Mouse (Mus musculus) testis, adult 2 months (tissue): ENCODE measurements around the gene Olfml2a.

Experiments used
- CTCF ChIP-seq: fragments of 200-500 bp; IDR thresholded peaks from 2 replicates; pipeline ENCODE4 v1.5.1; 2012; ENCODE audit warnings: low read depth, mild to moderate bottlenecking, inconsistent platforms, low read length, moderate library complexity; ENCODE audit not compliant: control insufficient read depth, insufficient read depth, insufficient replicate concordance
- POLR2A ChIP-seq: fragments of 200-500 bp; IDR thresholded peaks from 2 replicates; pipeline ENCODE4 v1.6.1; 2012; ENCODE audit warnings: low read depth, mild to moderate bottlenecking, inconsistent platforms, low read length, moderate library complexity; ENCODE audit not compliant: control insufficient read depth

GRCm38 (mm10) chr2:38934936-38935335 is 3.2 kb downstream of the Olfml2a start:
- TF ChIP-seq CTCF (no peak), POLR2A (no peak)
